Mouse (Mus musculus): ENCODE measurements around the gene Gtf2h3. TPM values are rescaled to one million over a fixed set of nuclear protein-coding genes. Genes with fewer than 3 reads are reported as not detected.
"Not testable (repeated sequence)": the region's sequence is repeated elsewhere in the genome, so short reads cannot be mapped to it uniquely, and the experiment has no call there.

Gtf2h3 gene
- polyA plus RNA-seq, 1 experiment from 2014 or later = 56.7 TPM

DNA sequence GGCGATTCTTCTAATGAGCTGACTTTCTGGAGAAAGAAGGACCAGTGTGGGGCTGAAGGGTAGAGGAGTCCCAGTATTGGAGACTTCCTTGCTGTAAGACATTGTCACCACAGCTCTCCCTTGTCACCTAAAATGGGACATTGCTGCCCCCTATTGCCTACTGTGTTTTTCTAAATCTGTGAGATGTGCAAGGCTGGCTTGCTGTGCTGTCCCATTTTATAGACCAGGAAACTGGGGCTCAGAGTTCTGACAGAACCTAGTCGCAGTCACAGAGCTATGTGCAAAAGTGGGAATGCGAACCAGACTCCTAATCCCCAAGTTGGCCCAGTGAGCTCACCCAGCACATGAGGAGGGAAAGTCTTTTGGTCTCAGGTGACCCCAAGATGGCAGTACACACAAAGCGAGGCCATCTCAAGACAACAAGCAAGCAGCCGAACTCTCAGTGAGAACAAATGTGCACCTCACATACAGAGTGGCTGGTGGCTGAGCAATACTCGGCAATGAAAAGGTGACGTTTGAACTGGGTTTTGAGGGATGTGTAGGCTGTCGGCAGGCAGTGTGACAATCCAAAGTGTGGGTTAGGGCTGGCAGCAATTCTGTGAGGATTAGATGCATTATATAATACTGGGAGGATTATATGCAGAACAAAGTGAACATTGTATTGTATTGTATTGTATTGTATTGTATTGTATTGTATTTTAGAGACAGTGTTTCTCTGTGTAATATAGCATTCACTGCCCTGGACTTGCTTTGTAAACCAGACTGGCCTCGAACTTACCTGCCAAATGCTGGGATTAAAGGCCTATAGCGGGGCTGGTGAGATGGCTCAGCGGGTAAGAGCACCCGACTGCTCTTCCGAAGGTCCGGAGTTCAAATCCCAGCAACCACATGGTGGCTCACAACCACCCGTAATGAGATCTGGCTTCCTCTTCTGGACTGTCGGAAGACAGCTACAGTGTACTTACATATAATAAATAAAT, 39.8 kb upstream of the Gtf2h3 start:
- Histone ChIP-seq H3K27me3 (replicated peaks; ENCODE audit: control insufficient read depth, insufficient read depth, low read length) (no peaks in the 10 kb centered on the region), H3K36me3 (ENCODE audit: control insufficient read depth, insufficient read depth, low read length) (peaks cover 17% of the 10 kb centered on the region), H3K4me2 (ENCODE audit: low read depth, low read length) (no peak overlapping the region), H3K4me1 (ENCODE audit: control insufficient read depth, insufficient read depth, low read length) (peaks cover 5% of the 10 kb centered on the region; the same call in 1 of the 2 replicates), H3K9me3 (ENCODE audit: control insufficient read depth, low read length) (no peaks in the 10 kb centered on the region), H3K9ac (ENCODE audit: low read depth, low read length) (no peak overlapping the region), H3K27ac (replicated peaks; ENCODE audit: low read depth, low read length) (no peak overlapping the region), H3K4me3 (ENCODE audit: low read depth, low read length) (no peak overlapping the region)
- 83% methylated on average over 15 of the region's 16 CpGs for WGBS
- ATAC-seq (ENCODE audit: low read depth) (no peak), DNase-seq (ENCODE audit: low spot score) (peak; percentile 67)

DNA sequence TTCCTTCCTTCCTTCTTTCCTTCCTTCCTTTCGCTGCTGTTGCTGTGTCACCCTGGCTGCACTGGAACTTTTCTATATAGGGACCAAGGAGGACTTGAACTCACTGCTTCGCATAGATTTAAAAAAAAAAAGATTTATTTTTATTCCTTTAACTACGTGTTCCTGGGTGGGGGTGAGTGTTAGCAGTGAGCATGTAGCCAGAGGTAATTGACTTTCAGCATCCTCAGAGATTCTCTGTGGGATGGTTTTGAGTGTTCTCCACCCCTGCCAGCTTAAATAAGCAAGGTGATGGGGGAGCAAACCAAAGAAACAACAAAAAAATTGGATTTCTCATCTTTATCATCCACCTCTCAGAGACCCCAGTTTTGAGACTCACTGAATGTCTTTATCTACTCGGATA, 39.0 kb upstream of the Gtf2h3 start:
- Histone ChIP-seq H3K4me2 (ENCODE audit: low read depth, low read length) (peak overlapping the region; percentile 52), H3K9ac (ENCODE audit: low read depth, low read length) (peak overlapping the region; percentile 93), H3K4me1 (ENCODE audit: control insufficient read depth, insufficient read depth, low read length) (peaks cover 5% of the 10 kb centered on the region; the same call in 1 of the 2 replicates), H3K4me3 (ENCODE audit: low read depth, low read length) (peak overlapping the region; percentile 85), H3K9me3 (ENCODE audit: control insufficient read depth, low read length) (no peaks in the 10 kb centered on the region), H3K27me3 (replicated peaks; ENCODE audit: control insufficient read depth, insufficient read depth, low read length) (no peaks in the 10 kb centered on the region), H3K27ac (replicated peaks; ENCODE audit: low read depth, low read length) (peak overlapping the region; percentile 80), H3K36me3 (ENCODE audit: control insufficient read depth, insufficient read depth, low read length) (peaks cover 25% of the 10 kb centered on the region)
- ATAC-seq (ENCODE audit: low read depth) = no peak
- DNase-seq (ENCODE audit: low spot score) = no peak
- WGBS = 76% methylated on average over 4 of the region's 4 CpGs

GRCm38 (mm10) chr5:124540383-124540786, 38.6 kb upstream of the Gtf2h3 start, which contains the start of gene Tmed2:
Gene Tmed2 (plus strand): TSS chr5:124540695.
- Histone ChIP-seq H3K27me3 (replicated peaks; ENCODE audit: control insufficient read depth, insufficient read depth, low read length) (no peaks in the 10 kb centered on the region), H3K9ac (ENCODE audit: low read depth, low read length) (peak within 1 kb of the TSS; percentile 93), H3K9me3 (ENCODE audit: control insufficient read depth, low read length) (no peaks in the 10 kb centered on the region), H3K4me2 (ENCODE audit: low read depth, low read length) (peak within 1 kb of the TSS; percentile 80), H3K36me3 (ENCODE audit: control insufficient read depth, insufficient read depth, low read length) (peaks cover 29% of the 10 kb centered on the region), H3K4me1 (ENCODE audit: control insufficient read depth, insufficient read depth, low read length) (peaks cover 5% of the 10 kb centered on the region; the same call in 1 of the 2 replicates), H3K27ac (replicated peaks; ENCODE audit: low read depth, low read length) (peak within 1 kb of the TSS; percentile 89), H3K4me3 (ENCODE audit: low read depth, low read length) (peak within 1 kb of the TSS; percentile 85)
- ATAC-seq (ENCODE audit: low read depth) (peak; percentile 96), DNase-seq (ENCODE audit: low spot score) (peak; percentile 99)
- 0% methylated on average over 22 of the region's 35 CpGs for WGBS

- no peaks in the 10 kb centered on the region for H3K9me3 ChIP-seq (ENCODE audit: control insufficient read depth, low read length)
- ATAC-seq (ENCODE audit: low read depth) (peak; percentile 69), DNase-seq (ENCODE audit: low spot score) (peak; percentile 41)
- H3K27me3 ChIP-seq (replicated peaks; ENCODE audit: control insufficient read depth, insufficient read depth, low read length) = no peaks in the 10 kb centered on the region
- under 1% methylated on average over 29 of the region's 89 CpGs for WGBS
- peaks cover 35% of the 10 kb centered on the region for H3K36me3 ChIP-seq (ENCODE audit: control insufficient read depth, insufficient read depth, low read length)
- H3K27ac ChIP-seq (replicated peaks; ENCODE audit: low read depth, low read length) = peak overlapping the region; percentile 89
- H3K4me1 ChIP-seq (ENCODE audit: control insufficient read depth, insufficient read depth, low read length) = peaks cover 5% of the 10 kb centered on the region; the same call in 1 of the 2 replicates
- H3K4me2 ChIP-seq (ENCODE audit: low read depth, low read length) = peak overlapping the region; percentile 80
- H3K9ac ChIP-seq (ENCODE audit: low read depth, low read length) = peak overlapping the region; percentile 93
- H3K4me3 ChIP-seq (ENCODE audit: low read depth, low read length) = peak overlapping the region; percentile 85
Measured at GRCm38 (mm10) chr5:124540905-124541601, 37.9 kb upstream of the Gtf2h3 start.

GRCm38 (mm10) chr5:124541602-124541973, 37.4 kb upstream of the Gtf2h3 start:
- H3K36me3 ChIP-seq (ENCODE audit: control insufficient read depth, insufficient read depth, low read length) = peaks cover 41% of the 10 kb centered on the region
- 11% methylated on average over 8 of the region's 8 CpGs for WGBS
- H3K9ac ChIP-seq (ENCODE audit: low read depth, low read length) = peak overlapping the region; percentile 93
- no peaks in the 10 kb centered on the region for H3K9me3 ChIP-seq (ENCODE audit: control insufficient read depth, low read length)
- DNase-seq (ENCODE audit: low spot score) = no peak
- no peaks in the 10 kb centered on the region for H3K27me3 ChIP-seq (replicated peaks; ENCODE audit: control insufficient read depth, insufficient read depth, low read length)
- peak overlapping the region; percentile 80 for H3K4me2 ChIP-seq (ENCODE audit: low read depth, low read length)
- no peak for ATAC-seq (ENCODE audit: low read depth)
- peaks cover 5% of the 10 kb centered on the region; the same call in 1 of the 2 replicates for H3K4me1 ChIP-seq (ENCODE audit: control insufficient read depth, insufficient read depth, low read length)
- H3K4me3 ChIP-seq (ENCODE audit: low read depth, low read length) = peak overlapping the region; percentile 85
- peak overlapping the region; percentile 89 for H3K27ac ChIP-seq (replicated peaks; ENCODE audit: low read depth, low read length)

DNA sequence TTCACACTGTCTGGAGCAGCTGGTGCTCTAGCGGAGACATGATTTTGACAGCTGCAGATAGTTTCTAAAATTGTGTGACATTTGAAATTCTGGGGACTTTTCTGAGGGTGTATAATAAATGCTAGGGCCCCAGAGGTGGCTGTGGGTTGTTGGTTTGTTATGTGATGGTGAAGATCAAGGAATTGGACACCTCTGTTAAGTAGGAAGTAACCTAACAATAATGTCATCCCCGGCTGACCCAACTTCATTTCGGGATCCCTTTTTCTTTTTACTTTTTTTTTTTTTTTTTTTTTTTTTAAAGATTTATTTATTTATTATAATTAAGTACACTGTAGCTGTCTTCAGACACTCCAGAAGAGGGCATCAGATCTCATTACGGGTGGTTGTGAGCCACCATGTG, 28.2 kb upstream of the Gtf2h3 start:
- H3K9me3 ChIP-seq (ENCODE audit: control insufficient read depth, low read length); H3K4me3 ChIP-seq (ENCODE audit: low read depth, low read length); H3K27me3 ChIP-seq (replicated peaks; ENCODE audit: control insufficient read depth, insufficient read depth, low read length); H3K4me1 ChIP-seq (ENCODE audit: control insufficient read depth, insufficient read depth, low read length); H3K9ac ChIP-seq (ENCODE audit: low read depth, low read length); H3K4me2 ChIP-seq (ENCODE audit: low read depth, low read length); DNase-seq (ENCODE audit: low spot score); H3K27ac ChIP-seq (replicated peaks; ENCODE audit: low read depth, low read length); ATAC-seq (ENCODE audit: low read depth): not testable (repeated sequence)
- peaks cover 44% of the 10 kb centered on the region for H3K36me3 ChIP-seq (ENCODE audit: control insufficient read depth, insufficient read depth, low read length)
- WGBS = 78% methylated on average over 3 of the region's 4 CpGs

DNA sequence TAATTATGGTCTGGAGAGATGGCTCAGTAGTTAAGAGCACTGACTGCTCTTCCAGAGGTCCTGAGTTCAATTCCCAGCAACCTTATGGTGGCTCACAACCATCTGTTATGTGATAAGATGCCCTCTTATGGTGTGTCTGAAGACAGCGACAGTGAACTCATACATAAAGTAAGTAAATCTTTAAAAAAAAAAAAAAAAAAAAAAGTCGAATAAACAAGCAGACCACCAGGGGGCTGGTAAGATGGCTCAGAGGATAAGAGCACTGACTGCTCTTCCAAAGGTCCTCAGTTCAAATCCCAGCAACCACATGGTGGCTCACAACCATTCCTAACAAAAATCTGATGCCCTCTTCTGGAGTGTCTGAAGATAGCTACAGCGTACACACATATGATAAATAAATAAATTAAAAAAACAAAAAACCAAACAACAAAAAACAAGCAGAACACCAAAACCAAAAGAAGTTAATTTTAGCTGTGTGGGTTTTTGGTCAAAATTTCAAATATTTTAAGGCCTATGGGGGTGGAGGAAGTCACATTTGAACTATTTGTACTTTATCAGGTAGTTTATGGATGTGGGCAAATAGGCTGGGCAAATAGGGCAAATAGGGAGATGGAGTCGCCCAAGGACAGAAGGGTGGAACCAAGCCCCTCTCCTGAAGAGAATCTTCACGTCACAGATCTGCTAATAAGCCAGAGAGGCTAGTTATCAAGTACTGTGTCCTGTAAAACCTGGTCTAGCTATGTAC, 27.4 kb upstream of the Gtf2h3 start:
- H3K27me3 ChIP-seq (replicated peaks; ENCODE audit: control insufficient read depth, insufficient read depth, low read length); H3K9me3 ChIP-seq (ENCODE audit: control insufficient read depth, low read length); DNase-seq (ENCODE audit: low spot score); ATAC-seq (ENCODE audit: low read depth); H3K4me1 ChIP-seq (ENCODE audit: control insufficient read depth, insufficient read depth, low read length): not testable (repeated sequence)
- Histone ChIP-seq H3K4me3 (ENCODE audit: low read depth, low read length) (peak overlapping the region; percentile 75), H3K36me3 (ENCODE audit: control insufficient read depth, insufficient read depth, low read length) (peaks cover 42% of the 10 kb centered on the region), H3K4me2 (ENCODE audit: low read depth, low read length) (peak overlapping the region; percentile 85), H3K9ac (ENCODE audit: low read depth, low read length) (peak overlapping the region; percentile 75), H3K27ac (replicated peaks; ENCODE audit: low read depth, low read length) (peak overlapping the region; percentile 83)
- WGBS = 25% methylated on average over 5 of the region's 5 CpGs

GRCm38 (mm10) chr5:124552094-124552472, 26.9 kb upstream of the Gtf2h3 start:
- 6% methylated on average over 9 of the region's 9 CpGs for whole genome bisulfite sequencing
- Histone ChIP-seq H3K36me3 (ENCODE audit: control insufficient read depth, insufficient read depth, low read length) (peaks cover 42% of the 10 kb centered on the region), H3K4me1 (ENCODE audit: control insufficient read depth, insufficient read depth, low read length) (peaks cover 8% of the 10 kb centered on the region; the same call in 1 of the 2 replicates), H3K9ac (ENCODE audit: low read depth, low read length) (peak overlapping the region; percentile 75), H3K4me3 (ENCODE audit: low read depth, low read length) (peak overlapping the region; percentile 75), H3K9me3 (ENCODE audit: control insufficient read depth, low read length) (no peaks in the 10 kb centered on the region), H3K27me3 (replicated peaks; ENCODE audit: control insufficient read depth, insufficient read depth, low read length) (no peaks in the 10 kb centered on the region), H3K27ac (replicated peaks; ENCODE audit: low read depth, low read length) (peak overlapping the region; percentile 83), H3K4me2 (ENCODE audit: low read depth, low read length) (peak overlapping the region; percentile 85)
- no peak for DNase-seq (ENCODE audit: low spot score)
- ATAC-seq (ENCODE audit: low read depth) = no peak

All from embryonic facial prominence, embryonic 14.5 days (tissue).